Mouse (Mus musculus) kidney, postnatal 10 days (tissue): ENCODE results near the gene Hba-x.
"Not testable (repeated sequence)": the region's sequence is repeated elsewhere in the genome, so short reads cannot be mapped to it uniquely, and the experiment has no call there.

Experiments used
- DNase-seq: peaks from one replicate; pipeline ENCODE4 v3.0.0; 2021; ENCODE audit warnings: mixed read lengths

The Hba-x gene

GRCm38 (mm10) chr11:32250880-32251763 lies 25.1 kb upstream of the Hba-x start:
- no peak for DNase-seq

GRCm38 (mm10) chr11:32253121-32253520 lies 23.1 kb upstream of the Hba-x start:
- DNase-seq = no peak

- no peak for DNase-seq
Measured at GRCm38 (mm10) chr11:32256146-32256545, 20.1 kb upstream of the Hba-x start.

GRCm38 (mm10) chr11:32256566-32256965 lies 19.6 kb upstream of the Hba-x start:
- no peak for DNase-seq

DNA sequence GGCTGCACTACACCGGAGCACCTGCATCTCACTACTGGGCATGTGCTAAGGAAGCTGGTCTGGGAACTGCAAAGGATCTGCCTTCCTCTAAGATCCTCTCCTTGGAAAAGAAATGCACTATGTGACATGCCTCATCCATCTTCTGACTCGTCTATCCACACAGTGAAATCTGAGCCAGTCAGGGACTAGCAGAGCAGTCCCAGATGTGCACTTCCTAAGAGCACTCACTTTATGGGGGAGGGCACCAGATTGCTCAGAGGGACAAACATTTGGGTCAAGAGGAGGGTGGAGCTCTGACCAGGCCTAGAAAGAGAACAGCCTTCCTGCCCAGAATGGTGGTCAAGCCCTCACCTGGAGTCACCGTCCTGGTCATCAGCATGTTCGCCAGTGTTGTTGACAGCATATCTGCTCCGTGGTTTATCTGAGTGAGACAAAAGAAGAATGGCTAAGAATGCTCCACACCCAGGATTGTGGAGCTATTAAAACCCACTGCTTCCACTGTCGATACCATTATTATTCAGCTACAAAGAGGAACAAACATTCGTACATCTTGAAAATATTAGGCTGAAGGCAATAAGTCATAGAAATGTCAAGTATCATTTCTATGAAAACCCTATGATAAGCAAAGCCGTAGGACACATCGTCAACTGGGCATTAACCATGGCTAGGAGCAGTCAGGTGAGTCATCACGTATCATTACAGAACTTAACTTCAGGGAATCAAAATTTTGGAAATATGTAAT lies 13.4 kb upstream of the Hba-x start:
- no peak for DNase-seq

DNA sequence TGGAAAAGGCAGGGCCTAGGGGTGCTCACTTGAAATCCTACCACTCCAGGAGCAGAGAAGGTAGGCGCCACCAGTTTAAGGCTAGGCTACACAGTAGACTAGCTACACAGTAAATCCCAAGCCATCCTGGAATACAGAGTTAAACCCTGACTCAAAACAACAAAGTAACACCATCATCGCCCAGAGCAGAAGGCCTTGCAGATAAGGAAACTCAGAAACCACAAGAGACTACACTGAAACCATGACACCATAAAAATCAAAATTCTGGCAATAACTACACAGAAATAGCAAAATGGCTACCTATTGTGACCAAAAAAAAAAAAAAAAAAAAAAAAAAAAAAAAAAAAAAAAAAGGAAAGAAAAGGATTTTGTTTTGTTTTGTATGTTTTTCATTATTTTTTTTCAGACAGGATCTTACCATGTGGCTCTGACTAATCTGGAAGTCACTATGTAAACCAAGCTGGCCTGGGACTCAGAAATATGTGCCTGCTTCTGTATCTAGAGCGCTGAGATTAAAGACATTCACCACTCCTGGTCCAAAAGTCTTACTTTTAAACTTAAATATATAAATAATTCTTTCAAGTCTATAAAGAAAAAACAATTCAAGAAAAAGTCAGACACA lies 11.0 kb upstream of the Hba-x start:
- DNase-seq = no peak

GRCm38 (mm10) chr11:32266194-32266593 lies 10.0 kb upstream of the Hba-x start:
- DNase-seq = no peak

DNA sequence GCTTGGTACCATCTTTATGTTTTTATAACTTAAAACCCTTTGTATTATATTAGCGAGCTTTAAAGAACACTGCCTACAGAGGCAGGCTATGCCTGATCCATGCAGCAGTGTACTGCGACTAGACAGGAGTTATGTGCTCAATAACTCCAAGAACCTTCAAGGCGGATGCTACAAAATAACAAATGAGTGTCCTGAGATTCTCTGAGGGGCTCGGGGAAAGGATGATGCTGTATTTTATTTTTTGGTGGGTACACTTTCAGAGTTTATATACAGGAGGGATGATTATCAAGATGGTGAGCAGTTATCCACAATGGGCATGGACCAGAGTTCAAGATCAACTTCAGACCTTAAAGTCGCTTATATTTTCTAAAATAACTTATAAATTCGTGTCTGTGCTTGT lies 9.4 kb upstream of the Hba-x start:
- no peak for DNase-seq

DNA sequence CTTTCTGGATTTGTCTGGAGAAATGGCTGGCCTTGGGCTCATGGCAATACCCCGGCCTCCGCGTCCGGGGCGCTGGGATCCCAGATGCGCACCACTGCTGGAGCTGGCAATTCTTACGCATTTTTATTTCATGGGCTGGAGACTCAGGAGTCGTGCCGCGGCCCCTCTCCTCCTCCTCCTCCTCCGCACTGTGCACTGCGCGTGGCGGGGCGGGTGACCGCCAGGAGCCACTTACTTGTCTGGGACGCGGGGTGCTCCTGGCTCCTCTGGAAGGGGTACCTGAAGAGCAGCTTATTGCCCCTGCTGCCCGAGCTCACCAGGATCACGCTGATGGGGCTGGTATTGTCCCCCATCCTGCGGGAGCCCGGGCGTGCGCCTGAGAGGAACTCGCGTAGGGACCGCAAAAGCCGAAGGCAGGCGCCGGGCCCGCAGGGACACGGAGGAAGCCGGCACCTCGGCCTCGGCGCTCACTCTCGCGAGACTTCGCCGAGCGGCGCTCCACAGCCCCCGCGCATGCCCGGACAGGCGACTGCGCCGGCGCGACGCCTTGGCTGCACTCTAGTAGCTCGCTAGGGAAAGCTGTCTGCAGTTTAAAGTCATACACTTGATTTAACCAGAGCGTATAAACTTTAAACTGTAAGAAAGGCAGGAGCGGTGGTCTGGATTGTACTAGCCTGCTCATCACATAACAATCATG lies 8.9 kb upstream of the Hba-x start, which contains the start of gene Nprl3:
TSS of gene Nprl3 (minus strand) at position 520 of the 697 bp plus-strand sequence.
- DNase-seq = peak; percentile 99

- peak; percentile 14 for DNase-seq
Measured at GRCm38 (mm10) chr11:32267964-32268363, 8.2 kb upstream of the Hba-x start.

DNA sequence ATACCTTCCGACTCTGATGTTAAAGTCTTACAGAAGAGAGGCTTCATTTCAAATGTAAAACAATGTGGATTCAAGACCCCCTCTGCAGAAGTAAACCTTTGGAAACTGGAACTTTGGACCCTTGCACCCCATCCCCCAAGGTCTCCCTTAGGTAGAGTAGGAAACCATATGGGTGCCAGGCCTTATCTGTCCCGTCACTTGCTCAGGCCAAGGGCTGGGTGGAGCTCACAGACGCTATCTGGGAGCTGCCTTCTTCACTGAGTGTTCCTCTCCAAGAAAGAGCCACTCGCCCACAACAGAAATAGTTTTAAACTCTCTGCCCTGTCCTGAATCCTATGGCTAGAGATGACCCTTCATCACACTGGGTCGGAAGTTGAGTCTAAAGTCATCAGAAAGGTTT lies 7.2 kb upstream of the Hba-x start:
- no peak for DNase-seq

GRCm38 (mm10) chr11:32271178-32271577 lies 5.0 kb upstream of the Hba-x start:
- no peak for DNase-seq

- no peak for DNase-seq
Measured at GRCm38 (mm10) chr11:32277736-32278457, 1.7 kb downstream of the Hba-x start.

DNA sequence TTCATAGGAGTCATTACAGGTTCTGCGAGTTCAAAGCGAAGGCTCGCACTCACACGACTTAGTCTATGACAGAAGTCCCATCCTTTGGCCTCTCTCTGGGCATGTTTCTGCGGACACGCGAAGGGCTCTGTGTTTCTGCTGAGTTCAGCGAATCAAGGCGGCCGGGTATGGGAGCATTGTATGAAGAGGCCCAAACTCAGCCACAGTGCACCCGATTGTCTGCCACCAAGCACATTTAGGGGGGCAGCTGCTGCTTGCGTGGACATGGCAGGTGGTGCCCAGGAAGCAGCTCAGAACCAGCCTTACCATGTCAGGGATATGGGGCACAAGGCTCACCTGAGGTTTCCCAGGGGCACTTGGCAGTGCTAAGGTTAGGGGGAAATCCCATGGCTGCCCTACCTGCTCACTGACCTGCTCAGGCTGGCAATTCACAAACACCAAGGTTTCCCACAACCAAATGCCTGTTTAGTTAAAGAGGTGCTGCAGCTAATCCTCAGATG lies 2.3 kb downstream of the Hba-x start:
- no peak for DNase-seq

- DNase-seq = no peak
Measured at GRCm38 (mm10) chr11:32280646-32281045, 4.4 kb downstream of the Hba-x start.

DNA sequence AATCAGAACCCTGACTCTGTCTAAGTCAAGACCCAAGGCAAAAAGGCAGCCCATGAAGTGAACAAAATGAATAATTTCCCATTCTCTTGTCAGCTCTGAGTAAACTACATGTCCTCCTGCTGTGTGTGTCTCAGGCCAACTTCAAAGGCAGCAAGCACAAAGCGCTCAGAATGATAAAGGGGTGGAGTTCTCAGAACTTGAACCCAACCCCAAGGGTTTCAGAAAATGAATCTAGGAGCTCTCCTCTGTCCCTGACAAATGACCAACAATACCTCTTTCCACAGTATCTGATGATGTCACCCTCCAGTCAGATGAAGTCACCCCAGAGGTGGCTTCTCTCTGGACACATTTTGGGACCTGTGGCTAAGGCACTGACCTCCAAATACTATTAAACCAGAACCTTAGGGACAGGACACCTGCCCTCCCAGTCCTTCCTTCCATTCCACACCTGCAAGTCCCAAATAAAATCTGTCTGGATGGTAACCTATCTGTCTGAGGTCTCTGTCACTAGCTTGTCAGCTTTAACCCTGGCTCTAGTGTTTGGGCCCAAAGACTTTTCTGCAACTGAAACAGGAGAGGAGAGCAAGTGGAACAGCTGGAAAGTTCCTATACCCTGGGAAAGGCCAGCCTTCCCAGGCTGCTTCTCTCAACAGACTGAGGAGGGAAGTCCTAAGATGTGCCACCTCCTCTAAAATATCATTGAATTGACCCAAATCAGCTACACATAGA lies 5.4 kb downstream of the Hba-x start:
- no peak for DNase-seq

DNA sequence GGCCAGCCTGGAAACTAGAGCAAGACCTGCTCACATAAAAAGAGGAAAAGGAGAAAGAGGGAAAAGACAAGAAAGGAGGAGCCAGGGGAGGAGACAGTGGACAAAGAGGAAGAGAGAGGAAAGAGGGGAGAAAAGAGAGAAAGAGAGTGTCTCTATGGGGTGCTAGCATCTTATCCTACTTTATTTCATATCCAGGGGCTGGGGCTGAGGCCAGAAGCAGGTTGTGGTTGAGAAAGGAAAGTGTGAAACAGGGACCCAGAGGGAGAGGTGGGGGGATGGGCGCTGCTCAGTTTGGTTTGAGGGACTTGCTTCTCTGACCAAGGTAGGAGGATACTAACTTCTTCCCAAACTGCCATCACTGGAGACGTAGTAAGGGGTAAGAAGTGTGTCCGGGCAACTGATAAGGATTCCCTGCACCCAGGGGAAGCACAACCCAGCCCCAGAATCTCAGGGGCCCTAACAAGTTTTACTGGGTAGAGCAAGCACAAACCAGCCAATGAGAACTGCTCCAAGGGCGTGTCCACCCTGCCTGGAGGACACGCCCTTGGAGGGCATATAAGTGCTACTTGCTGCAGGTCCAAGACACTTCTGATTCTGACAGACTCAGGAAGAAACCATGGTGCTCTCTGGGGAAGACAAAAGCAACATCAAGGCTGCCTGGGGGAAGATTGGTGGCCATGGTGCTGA lies 7.0 kb downstream of the Hba-x start, which contains the start of gene Hba-a1:
TSS of gene Hba-a1 (plus strand) at position 421 of the 687 bp plus-strand sequence.
- DNase-seq = not testable (repeated sequence)

GRCm38 (mm10) chr11:32284582-32284981 lies 8.4 kb downstream of the Hba-x start:
- DNase-seq = not testable (repeated sequence)

DNA sequence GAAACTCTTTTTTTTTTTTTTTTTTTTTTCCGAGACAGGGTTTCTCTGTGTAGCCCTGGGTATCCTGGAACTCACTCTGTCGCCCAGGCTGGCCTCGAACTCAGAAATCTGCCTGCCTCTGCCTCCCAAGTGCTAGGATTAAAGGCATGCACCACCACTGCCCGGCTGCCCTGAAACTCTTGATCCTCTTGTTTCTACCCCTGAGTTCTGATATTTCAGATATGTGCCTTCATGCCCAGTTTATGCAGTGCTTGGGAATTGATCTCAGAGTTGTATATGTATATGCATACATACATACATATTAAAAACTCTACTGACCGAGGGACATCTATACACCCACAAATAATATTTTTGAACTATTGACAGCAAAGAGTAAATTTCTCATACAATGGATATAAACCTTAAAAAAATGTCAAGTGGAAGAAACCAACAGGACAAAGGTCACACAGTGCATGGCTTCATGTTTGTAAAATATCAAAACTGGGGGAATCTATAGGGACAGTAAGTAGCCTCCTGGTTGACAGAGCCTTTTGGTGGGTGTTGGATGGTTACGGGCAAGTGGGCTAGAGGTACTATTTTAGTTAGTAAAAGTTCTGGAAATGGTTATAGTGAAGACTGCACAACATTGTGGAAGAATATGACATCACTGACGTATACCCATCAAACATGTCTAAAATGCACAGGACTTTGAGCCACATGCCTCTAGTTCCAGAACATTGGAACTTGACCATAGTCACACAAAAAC lies 9.0 kb downstream of the Hba-x start:
- DNase-seq = no peak

- DNase-seq = not testable (repeated sequence)
Measured at GRCm38 (mm10) chr11:32285887-32286286, 9.7 kb downstream of the Hba-x start.
